8 mouse cellular contexts compared by ENCODE assay signal in the genomic region with DNA sequence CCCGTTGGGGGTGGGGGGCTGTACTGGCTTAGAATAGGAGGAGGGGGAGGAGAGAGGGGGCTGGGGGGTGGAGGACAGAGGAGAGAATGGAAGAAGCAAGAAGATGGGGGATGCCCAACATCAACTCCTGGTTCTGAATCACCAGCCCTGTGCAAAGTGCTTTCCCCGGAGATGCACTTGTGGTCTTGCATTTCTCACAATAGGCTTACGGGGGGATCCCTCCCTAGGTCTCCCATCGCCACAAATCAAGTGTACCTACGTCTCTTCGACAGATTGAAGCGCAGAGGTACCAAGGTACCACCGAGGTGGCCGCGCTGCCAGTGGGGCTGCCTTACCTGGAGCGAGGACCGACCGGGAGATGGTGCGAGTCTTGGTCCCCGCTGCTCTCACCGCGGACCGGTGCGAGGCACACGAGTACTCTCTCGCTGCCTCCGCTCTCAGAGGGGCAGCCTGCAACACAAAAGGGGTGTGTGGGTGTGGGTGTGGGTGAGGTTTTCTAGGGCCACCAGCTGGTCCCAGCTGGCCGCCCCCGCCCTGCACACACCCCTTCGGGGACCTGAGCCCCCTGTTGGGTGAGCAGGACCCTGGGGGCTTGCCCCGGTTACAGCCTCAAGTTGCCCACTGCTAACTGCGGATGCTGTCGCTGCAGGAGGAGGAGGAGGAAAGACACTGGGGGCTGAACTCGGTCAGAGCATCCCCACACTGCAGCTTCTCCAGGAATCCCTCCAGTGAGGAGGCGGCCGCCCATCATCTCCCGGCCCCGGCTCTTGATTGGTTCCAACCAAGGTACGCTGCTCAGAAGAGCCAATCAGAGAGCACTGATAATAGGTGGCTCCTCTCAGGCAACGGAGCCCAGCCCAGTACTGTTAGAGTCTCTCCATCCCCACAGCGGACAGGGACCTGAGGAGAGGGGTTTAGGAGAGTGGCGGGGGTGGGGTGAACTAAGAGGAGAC. TPM values are rescaled to one million over a fixed set of nuclear protein-coding genes. Genes with fewer than 3 reads are reported as not detected.
DNase-seq lines count a peak whose midpoint lies in the region; ATAC-seq and TF ChIP-seq lines count a peak whose summit lies in the region.

Gene Syt1, minus strand, starts transcription at position 742 of the 953 bp plus-strand sequence.

- H3K9ac ChIP-seq in heart, embryonic 12.5 days, result no peak within 1 kb of the TSS
- H3K9ac ChIP-seq in lung, postnatal 0 days (replicated peaks; ENCODE audit: low read depth), result no peak within 1 kb of the TSS

- H3K27ac ChIP-seq in heart, embryonic 12.5 days (ENCODE audit: poor library complexity, severe bottlenecking), result no peak within 1 kb of the TSS
- no peak within 1 kb of the TSS for H3K27ac ChIP-seq in lung, postnatal 0 days (ENCODE audit: low read length)

- 1% methylated on average over 37 of the region's 37 CpGs for WGBS in heart, embryonic 12.5 days
- under 1% methylated on average over 35 of the region's 37 CpGs for WGBS in lung, postnatal 0 days

- DNase-seq in adrenal gland, adult 18-20 months (ENCODE audit: low spot score in 2 of 2), result peak; percentile 5 to 27
- peak; percentile 72 for DNase-seq in embryo, embryonic 9.5 days (ENCODE audit: extremely low spot score)
- peak; percentile 78 to 86 for DNase-seq in layer of hippocampus, postnatal 10 days (ENCODE audit: low spot score in 2 of 2)
- peak; percentile 11 for DNase-seq in lung, postnatal 0 days (ENCODE audit: low spot score)
- DNase-seq in retina, adult 2 months (ENCODE audit: low read depth, low spot score), result peak; percentile 87

- H3K4me1 ChIP-seq in heart, embryonic 12.5 days (replicated peaks), result 0 out of 2 replicates have a peak, but pooled peaks cover 4% of the 10 kb centered on the region
- peaks cover 3% of the 10 kb centered on the region; the same call in 1 of the 2 replicates for H3K4me1 ChIP-seq in lung, postnatal 0 days (ENCODE audit: insufficient read depth, low read depth, low read length)

- H3K4me3 ChIP-seq in C2C12 (ENCODE audit: insufficient read depth, poor library complexity, severe bottlenecking), result peak within 1 kb of the TSS; percentile 19
- peak within 1 kb of the TSS; percentile 52 for H3K4me3 ChIP-seq in heart, embryonic 12.5 days
- peak within 1 kb of the TSS; percentile 26 for H3K4me3 ChIP-seq in lung, postnatal 0 days (ENCODE audit: low read depth, low read length)

- H3K79me2 ChIP-seq in C2C12 (ENCODE audit: control insufficient read depth, insufficient read depth), result no peaks in the 10 kb centered on the region

- no peak for TF ChIP-seq EP300 in lung, postnatal 0 days (IDR thresholded peaks at IDR 0.05)

- H3K36me3 ChIP-seq in C2C12 (ENCODE audit: control insufficient read depth, insufficient read depth), result no peaks in the 10 kb centered on the region
- no peaks in the 10 kb centered on the region for H3K36me3 ChIP-seq in heart, embryonic 12.5 days
- no peaks in the 10 kb centered on the region for H3K36me3 ChIP-seq in lung, postnatal 0 days (ENCODE audit: insufficient read depth, low read length)

- H3K27me3 ChIP-seq in C2C12 (ENCODE audit: control insufficient read depth, insufficient read depth, insufficient read length), result no peaks in the 10 kb centered on the region
- H3K27me3 ChIP-seq in heart, embryonic 12.5 days (replicated peaks), result 0 out of 2 replicates have a peak, but pooled peaks cover 13% of the 10 kb centered on the region
- 0 out of 2 replicates have a peak, but pooled peaks cover 5% of the 10 kb centered on the region for H3K27me3 ChIP-seq in lung, postnatal 0 days (replicated peaks; ENCODE audit: insufficient read depth, low read length)

- H3K79me3 ChIP-seq in C2C12 (ENCODE audit: low read depth), result no peaks in the 10 kb centered on the region

- peak; percentile 92 for ATAC-seq in heart, embryonic 12.5 days (ENCODE audit: insufficient number of reproducible peaks, low FRiP score)
- ATAC-seq in lung, postnatal 0 days, result peak; percentile 86
- ATAC-seq in erythroblast, adult 5-6 weeks (replicated peaks; ENCODE audit: low FRiP score, poor library complexity, severe bottlenecking), result no peak

- no peaks in the 10 kb centered on the region; the same call in 1 of the 2 replicates for H3K9me3 ChIP-seq in heart, embryonic 12.5 days (replicated peaks)
- no peaks in the 10 kb centered on the region for H3K9me3 ChIP-seq in lung, postnatal 0 days (ENCODE audit: low read length)

- TF ChIP-seq CTCF in C2C12 (IDR thresholded peaks at IDR 0.05; ENCODE audit: control insufficient read depth, insufficient read depth, insufficient read length), result no peak
- no peak for TF ChIP-seq CTCF in lung, postnatal 0 days (IDR thresholded peaks at IDR 0.05)

- H3K4me2 ChIP-seq in heart, embryonic 12.5 days, result peak within 1 kb of the TSS; percentile 95
- peak within 1 kb of the TSS; percentile 53 for H3K4me2 ChIP-seq in lung, postnatal 0 days (replicated peaks; ENCODE audit: low read depth, low read length)

- peak within 1 kb of the TSS; percentile 33 for H3ac ChIP-seq in C2C12 (ENCODE audit: control insufficient read depth, insufficient read length, low read depth)

TF ChIP-seq in C2C12, 6 proteins besides CTCF, POLR2A, EP300 and RAD21:
- TF ChIP-seq CEBPB (IDR thresholded peaks at IDR 0.05; ENCODE audit: low read depth), result no peak
- TF ChIP-seq FOSL1 (IDR thresholded peaks at IDR 0.05; ENCODE audit: insufficient read depth, low read length, poor library complexity, severe bottlenecking), result no peak
- TF ChIP-seq USF1 (IDR thresholded peaks at IDR 0.05; ENCODE audit: low read depth), result no peak
- no peak for TF ChIP-seq MAX (IDR thresholded peaks at IDR 0.05)

RNA-seq across cellular contexts. Expression of gene Syt1, which starts in this region (rescaled TPM):
- 0.09 TPM for polyA plus RNA-seq in C2C12 (2012; fragmentation: generic; extraction: Trizol)
- total RNA-seq in adrenal gland, adult 18-20 months (2021), result 10 to 100 TPM; 10.0 to 12.9 TPM
- polyA plus RNA-seq in heart, embryonic 12.5 days (2016; fragmentation: Nextera tagmentation; extraction: Ambion mirVana), result 0.64 and 1.1 TPM in 2 replicates
- total RNA-seq in layer of hippocampus, postnatal 10 days (2021), result 100 to 1,000 TPM; 629 to 667 TPM
- 0.12 and 0.17 TPM in 2 replicates for polyA plus RNA-seq in lung, postnatal 0 days (2015; fragmentation: Nextera tagmentation; extraction: Ambion mirVana)
- not detected in 2 replicates for total RNA-seq in erythroblast, adult 5-6 weeks (2015; ENCODE audit: low replicate concordance)
- total RNA-seq in erythroblast, adult 5-6 weeks (2017; ENCODE audit: low replicate concordance), result not detected in 2 replicates

Comparison
In these comparisons a context has a peak if more than half of its experiments do, and no peak if none do; other contexts are left out.
1. RNA of gene Syt1 (total RNA-seq): 629 to 667 TPM in layer of hippocampus, postnatal 10 days; 10.0 to 12.9 TPM in adrenal gland, adult 18-20 months and not detected in erythroblast, adult 5-6 weeks; every median in the first group is over 10 times any median in the second.
2. Peak in DNase-seq, ATAC-seq, H3K4me3 ChIP-seq and H3K4me2 ChIP-seq in lung, postnatal 0 days; RNA of the gene not detected or under 1 TPM.
3. DNase-seq: peak in every context shown above with its lines; median percentile 87 in retina, adult 2 months; 82 in layer of hippocampus, postnatal 10 days; 72 in embryo, embryonic 9.5 days; 16 in adrenal gland, adult 18-20 months; 11 in lung, postnatal 0 days.
4. Peak in every context shown above with its lines, with median percentiles within 50 percentile points of each other: H3K4me3 ChIP-seq.